Mouse (Mus musculus) embryo, embryonic 10.5 days (tissue): ENCODE measurements around the gene Ilf2.

Experiments
- DNase-seq: peaks from one replicate; pipeline ENCODE4 v3.0.0-alpha.2; 2015; ENCODE audit warnings: low spot score

Ilf2 gene

DNA sequence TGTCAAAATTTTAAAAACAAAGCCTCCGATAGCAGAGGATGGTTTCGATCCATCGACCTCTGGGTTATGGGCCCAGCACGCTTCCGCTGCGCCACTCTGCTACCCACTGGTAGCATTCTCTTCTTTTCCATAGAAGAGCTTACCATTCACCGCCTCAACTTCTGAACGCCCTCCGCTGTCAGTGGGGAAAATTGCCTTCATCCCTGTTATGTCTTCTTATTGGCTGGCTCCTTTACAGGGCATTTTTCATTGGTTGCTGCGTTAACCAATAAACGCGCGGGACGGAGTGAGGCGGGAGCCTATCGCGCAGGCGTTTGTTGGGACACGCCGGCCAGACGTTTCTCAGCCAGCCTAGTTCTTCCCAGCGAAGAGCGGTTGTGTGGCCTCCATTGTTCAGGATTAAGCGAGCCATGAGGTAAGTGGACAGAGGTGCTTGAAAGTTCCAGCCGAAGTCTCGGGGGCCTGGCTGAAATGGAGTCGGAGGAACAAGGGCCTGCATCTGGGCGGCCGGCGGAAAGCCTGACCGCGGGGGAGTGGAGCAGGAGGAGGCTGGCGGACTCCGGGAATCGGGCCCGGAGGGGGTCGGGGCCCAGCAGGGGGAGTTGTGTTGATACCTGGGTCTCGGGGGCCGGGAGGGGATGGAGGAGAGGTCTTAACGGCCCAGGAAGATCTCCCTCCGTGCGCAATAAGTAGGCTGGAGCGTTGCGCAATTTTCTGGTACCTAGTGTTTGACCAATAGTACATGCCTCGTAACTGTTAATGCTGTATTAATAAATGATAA lies at the start of gene Ilf2:
Gene Ilf2 (plus strand): TSS at position 296 of the 781 bp plus-strand sequence.
- DNase-seq = peak; percentile 99

DNA sequence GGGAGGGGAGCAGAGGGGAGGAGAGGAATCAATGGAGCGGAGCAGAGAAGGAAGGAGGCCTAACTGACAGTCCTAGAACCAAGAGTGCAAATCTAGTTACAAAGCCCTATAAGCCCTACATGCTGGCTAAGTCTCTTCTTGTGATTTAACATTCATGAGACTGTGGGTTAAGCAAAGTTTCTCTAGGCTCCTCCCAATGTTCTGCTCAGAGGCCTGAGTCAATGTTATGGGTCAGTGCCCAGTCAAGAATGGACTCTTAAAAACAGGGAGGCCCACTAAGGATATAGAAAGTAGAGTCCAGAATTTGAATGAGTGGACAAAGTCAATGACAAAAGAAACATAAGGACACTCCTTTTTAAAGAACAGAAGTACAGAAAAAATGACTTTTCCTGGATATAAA lies 48.4 kb upstream of the Ilf2 start:
- DNase-seq = no peak

DNA sequence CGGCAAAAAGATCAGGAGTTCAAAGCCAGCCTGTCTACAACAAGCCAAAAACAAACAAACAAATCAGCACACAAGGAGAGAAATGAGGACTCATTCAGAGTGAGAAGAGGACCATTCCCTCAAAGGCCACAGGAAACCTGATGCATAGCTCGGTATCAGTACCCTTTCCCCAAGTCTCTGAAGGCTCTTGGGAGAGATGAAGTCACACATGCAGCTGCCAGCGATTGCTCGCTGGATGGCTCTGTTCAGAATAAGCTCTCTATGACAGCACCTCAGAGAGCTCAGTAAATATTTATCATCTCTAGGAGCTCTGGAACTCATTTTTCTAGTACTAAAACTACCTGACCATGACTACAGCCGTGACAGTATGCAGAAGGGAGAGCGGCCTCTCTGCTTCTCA lies 47.7 kb upstream of the Ilf2 start:
- no peak for DNase-seq

DNA sequence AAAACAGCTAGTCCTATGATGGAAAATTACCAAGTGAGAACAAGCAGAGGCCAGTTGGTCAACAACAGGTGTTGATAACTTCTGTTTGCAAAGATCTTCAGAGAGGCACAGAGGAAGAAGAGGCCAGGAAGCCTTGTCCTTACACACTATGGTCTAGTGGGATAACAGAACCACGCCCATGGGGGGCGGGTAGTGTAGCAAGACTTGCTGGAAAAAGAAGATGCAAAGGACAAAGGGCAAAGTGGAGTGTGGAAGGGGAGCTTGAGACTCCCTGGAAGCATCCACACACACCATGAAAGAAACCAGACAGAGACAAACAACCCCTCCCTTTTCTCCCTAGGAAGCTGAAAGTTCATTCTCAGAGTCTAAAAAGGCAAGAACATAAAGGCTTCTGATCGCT lies 46.4 kb upstream of the Ilf2 start:
- DNase-seq = no peak

DNA sequence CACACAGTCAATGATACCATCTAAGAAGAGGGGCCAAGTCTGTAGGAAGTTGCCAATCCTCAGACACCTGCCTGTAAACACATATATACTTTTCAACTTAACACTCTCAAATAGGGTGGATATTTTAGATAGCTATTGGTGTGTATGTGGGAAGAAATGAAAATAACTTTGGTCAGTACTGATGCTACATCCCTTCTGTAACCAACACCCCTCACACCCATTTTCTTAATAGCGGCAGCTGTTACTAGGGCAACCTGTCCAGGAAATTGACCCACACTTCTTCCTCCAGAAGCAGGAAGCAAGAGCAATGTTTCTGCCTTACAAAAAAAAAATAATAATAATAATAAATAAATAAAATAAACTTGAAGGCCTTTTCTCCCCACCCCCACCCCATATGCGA lies 43.6 kb upstream of the Ilf2 start:
- no peak for DNase-seq

DNA sequence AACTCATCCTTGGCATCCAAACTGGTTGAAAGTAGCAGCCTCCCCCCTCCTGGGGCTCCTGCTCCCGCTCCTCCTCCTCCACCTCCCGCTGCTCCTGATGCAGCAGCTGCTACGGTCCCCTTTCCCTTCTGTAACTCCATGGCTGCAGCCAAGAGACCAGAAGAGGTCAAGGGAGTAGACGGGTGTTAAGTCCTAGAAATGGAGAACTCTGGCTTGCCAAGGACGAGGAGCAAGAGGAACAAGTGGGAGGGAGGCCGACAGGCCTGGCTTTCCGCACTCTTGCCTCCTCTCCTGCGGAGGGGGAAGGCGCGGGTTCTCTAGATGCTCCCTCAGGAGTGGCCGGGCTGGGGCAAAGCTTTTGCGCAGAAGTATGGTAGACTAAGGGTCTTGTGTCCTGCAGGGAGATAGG lies 43.1 kb upstream of the Ilf2 start:
- peak; percentile 56 for DNase-seq

DNA sequence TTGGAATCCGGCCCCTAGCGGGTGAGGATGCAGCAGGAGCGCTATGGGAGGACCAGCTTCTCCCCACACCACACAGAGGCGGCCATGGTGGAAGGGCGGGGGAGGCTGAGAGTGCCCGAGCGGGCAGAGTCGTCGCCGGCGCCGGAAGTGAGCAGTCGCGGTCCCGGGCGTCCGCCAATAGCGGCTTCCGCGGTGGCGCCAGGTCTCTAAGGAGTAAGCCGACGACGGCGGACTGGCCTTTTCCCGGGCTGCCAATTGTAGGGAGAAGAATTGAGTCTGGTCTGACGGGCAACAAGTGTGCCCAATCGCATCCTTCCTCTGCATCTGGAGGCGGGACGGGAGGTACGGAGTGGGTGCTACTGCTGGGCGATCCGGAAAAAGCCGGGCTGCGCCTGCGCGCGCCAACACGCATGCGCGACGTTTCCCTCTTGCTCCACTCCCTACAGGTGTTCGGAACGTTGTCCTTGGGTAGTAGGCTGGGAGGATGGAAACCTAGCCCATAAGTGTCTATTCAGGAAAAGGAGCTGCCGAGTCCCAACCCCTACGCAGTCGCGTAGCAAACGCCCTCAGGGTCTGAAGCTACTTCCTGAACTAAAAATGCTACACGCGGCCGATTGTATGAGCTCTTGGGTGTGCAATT lies 42.4 kb upstream of the Ilf2 start, which contains the start of gene Ints3:
Gene Ints3 (minus strand): TSS at position 242 of the 640 bp plus-strand sequence.
- peak; percentile 99 for DNase-seq

DNA sequence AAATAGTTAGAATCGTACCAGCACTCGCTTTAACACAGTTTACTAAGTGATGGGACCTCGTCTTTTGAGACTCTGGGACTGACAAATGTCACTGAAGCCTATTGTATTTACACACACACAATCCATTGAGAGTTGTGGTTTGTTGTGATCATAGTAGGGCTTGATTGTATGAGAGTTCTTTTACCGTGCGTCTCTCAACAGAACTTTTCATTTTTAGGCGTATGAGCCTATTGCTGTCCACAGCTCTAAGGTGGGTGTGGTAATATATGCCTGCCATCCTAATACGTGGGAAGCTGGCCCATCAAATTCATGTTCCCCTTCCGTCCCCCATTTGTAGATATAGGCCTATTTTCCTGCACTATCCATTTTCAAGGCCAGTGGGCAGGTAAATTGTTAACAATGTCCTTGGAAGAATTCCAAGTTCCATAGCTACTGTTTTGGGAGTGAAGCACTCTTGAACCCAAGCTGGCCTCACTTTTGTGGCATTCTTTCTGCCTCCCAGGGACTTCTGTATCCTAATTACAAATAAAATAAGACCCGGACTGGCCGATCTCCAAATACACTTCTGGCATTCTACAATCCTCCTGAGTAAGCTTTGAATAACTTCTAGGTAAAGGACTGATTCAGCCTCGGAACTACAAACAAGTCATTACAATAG lies 41.7 kb upstream of the Ilf2 start:
- DNase-seq = no peak

DNA sequence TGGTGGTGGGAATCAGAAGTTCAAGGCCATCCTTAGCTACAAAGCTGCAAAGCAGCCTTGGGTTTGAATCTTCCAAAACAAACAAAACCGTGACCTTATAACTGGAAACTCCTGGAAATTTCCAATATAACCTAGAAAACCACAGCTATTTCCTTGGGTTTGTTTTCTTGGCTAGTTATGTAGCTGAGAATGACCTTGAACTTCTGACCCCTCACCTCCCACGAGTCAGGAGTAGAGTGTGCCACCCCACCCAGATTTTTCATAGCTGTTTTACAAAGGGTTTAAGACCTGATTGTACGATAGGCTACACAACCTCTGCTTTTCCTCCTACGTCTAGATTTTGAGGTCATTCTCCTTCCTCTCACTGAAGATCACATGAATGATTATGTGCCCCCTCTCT lies 38.8 kb upstream of the Ilf2 start:
- DNase-seq = no peak

DNA sequence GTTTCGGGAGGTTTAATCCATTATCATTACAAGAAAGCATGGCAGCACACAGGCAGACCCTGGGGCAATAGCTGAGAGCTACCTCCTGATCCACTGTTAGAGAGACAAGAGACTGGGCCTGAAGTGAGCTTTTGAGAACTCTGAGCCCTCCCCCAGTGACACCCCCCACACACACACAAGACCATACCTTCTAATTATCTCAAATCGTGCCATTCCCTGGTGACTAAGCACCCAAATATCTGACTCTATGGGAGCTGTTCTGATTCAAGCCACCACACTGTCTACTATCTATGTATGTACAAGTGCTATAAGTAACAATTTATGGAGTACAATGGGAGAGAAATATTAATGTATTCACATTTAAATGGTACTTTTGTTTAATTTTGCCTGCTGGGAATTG lies 35.2 kb upstream of the Ilf2 start:
- no peak for DNase-seq

DNA sequence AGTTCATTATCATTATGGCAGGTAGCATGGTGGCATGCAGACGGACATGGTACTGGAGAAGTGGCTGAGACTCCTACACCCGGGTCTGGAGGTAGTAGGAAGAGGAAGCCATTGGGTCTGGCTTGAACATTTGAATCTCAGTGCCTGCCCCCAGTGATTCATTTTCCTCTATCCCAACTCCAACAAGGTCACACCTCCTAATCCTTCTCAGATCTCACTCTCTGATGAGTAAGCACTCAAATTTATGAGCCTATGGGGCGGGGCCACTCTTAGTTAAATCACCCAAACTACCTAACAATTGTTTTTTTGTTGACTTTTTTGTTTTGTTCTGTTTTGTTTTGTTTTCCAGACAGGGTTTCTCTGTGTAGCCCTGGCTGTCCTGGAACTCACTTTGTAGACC lies 31.9 kb upstream of the Ilf2 start:
- no peak for DNase-seq

DNA sequence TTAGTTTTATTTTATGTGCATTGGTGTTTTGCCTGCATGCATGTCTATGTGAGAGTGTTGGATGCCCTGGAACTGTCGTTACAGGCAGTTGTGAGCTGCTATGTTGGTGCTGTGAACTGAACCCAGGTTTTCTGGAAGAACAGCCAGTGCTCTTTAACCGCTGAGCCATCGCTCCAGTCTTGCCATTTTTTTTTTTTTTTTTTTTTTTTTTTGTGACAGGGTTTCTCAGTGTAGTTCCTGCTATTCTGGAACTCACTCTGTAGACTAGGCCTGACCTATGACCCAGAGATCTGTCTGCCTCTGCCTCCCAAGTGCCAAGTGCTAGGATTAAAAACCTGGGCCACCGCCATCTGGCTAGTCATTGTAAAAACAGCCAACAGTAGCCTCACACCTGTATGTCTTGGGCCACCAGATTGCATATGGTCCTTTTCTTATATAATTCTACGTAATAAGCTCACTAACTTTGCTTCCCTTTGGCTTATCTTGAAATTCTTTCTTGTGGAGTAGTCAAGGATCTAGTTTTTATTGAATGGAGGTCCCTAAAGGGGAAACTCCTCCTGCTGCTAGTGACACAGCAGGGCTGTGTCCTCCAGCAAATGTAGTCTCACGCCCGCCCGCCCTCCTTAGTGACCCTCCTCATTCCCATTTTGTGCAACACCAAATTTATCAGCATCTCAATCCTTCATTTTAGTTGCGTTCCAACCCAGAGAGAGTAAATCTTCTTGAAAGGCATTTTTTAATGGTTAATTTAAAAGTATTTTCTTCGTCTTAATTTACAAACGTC lies 30.3 kb upstream of the Ilf2 start:
- peak; percentile 42 for DNase-seq

DNA sequence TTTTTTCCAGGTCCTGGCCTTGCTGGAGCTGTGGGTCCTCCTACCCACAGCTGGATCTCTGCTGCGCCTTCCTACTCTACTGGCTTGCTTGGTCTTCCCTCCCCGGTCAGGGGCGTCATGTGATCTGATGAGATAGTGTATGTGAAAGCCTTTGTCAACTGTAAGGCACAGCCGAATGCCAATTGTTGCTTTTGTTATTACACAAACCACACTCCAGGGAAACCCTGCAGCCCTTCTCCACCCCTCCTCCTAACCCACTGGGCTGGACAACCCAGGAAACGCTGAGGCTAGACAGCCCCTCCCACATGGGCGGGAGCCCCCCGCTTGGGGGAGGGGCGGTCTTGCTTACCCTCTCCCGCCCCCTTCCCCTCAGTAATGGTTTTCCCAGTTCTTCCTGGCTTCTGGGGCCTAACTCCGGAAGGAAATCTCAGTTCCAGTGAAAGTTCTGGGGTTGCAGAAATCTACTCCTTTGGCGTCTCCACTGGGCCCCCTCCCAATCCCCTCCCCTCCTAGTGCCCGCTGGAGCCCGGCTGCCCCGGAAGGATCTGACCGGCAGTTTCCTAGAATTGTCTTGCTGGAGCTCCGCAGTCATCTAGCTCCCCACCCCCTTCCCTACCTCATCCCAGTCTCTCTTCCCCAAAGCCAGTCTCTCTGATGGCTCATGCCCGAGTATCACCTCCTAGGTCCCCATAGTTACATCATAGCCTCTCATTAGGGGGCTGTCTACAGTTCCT lies 29.4 kb upstream of the Ilf2 start:
- peak; percentile 97 for DNase-seq

DNA sequence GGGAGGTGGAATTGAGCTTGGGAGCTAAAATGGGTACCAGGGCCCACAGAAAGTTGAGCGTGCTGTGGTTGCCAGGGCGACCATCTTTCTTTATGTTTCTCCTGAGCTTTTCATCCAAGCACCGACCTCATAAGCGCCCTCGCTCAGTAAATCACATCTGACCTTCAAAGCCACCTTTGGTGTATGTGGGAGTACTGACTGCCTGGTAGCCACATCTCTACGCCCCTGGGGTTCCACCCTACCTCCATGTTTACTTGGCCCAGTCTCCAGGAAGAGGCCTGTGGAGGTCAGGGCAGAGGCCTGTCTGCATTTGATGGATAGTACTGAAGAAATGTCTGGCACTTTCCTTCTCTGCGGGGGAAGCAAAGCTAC lies 28.8 kb upstream of the Ilf2 start:
- DNase-seq = no peak

DNA sequence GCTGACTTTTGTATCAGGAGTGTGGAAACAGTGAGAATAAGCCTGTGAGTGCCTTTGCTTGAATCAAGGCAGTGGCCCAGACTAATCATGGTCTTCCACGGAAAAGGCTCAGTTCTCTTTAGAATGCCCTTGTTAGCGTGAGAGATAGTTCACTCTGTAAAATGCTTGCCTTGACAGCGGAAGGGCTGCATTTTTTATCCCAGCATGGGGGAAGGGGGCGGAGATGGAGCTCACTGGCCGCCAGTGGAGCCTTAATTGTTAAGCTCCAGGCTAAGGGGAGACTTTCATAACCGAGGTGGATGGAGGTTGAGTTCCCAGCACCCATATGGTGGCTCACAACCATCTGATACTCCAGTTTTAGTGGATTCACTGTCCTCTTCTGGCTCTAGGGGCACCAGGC lies 27.3 kb upstream of the Ilf2 start:
- no peak for DNase-seq

DNA sequence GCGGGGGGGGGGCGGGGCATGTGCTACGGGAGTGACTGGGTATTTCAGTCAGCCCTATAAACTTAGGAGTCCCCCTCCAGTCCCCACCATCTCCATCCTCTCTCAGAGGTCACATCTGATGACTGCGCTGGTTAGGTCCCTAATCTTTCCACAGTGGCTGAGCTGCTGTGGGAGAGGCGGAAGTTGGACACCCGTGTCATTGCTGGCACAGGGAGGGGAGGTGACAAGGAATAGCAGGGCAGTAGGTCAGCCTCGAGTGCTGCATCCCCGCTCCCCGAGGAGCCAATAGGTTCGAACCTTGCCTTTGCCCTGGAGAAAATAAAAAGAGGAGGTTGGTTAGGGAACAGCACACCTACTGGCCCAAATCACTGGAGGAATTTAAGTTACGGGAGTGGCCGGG lies 25.1 kb upstream of the Ilf2 start:
- DNase-seq = no peak

DNA sequence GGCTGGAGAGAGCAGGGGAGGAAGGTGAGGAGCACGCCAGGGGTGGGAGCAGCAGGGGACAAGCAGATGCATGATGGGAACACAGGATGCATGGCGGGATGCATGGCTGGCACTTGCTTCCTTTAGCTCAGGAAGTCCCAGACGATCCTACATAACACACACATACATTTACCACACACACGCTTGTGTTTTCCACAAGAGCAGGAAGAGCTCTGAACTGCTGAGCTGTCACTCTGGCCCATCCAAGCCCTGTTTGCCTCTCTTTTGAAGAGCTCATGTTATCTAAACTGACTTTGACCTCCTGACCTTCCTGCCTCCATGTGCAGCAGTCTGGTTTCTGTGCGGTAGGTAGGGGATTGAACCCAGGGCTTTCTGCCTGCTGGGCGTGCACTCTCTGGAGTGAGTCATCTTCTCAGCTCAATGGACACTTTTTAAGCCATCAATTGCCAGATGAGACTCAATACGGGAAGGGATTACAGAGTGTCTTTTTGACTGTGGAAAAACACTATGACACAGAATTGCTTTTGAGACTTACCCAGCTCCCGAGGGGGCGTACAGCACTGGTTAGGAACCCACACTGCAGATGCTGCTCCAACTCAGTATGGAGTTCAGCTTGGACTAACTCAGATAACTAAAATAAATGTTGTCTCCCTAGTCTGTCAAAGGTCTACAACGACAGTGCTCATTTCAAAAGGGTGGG lies 24.4 kb upstream of the Ilf2 start:
- peak; percentile 43 for DNase-seq

DNA sequence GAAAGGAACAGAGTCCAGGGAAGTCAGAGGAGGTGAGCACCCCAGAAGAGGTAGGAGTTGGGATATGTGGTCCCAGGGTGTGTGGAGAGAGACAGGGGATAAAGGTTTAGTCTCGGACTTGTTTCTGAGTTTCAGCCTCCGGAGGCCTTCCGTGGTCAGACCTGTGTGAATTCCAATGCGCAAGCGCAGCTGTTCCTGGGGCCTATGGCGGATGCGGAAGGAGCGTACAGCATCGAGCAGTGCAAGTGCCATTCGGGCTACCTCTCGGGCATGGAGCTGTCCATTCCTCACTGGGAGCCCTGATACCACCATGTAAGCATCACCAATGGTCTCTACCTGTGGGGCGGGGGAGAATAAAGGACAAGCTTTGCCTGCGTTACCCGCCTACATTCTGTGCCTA lies 21.0 kb upstream of the Ilf2 start:
- no peak for DNase-seq

DNA sequence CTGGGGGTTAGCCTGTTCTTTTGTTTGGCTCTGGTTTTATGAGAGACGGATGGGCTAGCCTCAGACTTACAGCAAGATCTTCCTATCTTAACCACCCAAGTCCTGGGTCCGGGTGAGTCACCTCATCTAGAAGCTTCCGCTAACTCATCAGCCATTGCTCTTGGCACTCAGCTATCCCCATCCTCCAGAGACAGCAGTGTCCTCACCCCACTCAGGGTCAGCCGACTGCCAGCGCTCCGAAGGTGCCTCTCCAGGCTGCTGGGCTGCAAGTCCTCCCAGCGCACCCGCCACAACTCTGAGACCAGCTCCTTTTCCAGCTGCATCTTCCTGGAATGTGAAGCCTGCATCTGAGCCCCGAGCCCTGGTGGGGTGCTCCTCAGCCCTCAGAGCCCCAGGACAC lies 16.2 kb upstream of the Ilf2 start:
- DNase-seq = no peak

DNA sequence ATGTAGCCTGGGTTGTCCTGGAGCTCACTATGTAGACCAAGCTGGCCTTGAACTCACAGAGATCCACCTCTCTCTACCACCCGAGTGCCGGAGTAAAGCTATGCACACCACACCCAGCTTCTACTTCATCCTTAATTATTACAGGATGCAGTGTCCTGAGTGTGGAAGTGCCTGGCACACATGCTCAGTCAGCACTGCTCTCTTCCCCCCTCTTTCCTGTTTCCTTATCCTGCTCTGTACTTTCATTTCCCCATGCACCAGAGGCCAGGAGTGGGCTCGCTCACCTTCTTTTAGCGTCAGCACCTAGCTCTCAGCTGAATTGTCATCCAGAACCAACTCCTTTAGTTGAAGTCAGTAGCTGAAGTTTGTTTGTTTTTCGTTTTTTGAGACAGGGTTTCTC lies 15.6 kb upstream of the Ilf2 start:
- DNase-seq = no peak

DNA sequence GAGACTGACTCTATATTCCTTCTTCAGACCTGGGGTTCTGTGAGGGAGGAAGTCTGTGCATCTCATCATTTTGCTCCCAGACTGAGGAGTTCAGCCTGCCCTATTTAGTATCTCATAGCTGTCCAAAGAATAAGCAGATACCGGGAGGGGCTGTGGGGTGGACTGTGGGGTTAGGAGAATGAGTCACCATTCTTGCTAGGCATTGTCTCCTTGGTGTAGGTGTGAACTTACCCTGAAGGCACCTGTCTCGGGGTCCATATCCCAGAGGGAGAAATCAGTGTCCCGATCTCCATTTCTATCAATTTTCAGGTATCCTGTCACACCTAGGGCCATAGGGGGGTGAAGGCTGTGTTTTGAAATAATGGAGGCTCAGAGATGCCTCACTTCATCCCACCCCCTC lies 14.0 kb upstream of the Ilf2 start:
- DNase-seq = no peak
